Mouse (Mus musculus) splenic B cell, adult 2 months (primary cell): ENCODE data around the gene Has1.
"Not testable (repeated sequence)": the region's sequence is repeated elsewhere in the genome, so short reads cannot be mapped to it uniquely, and the experiment has no call there.

Source experiments
- DNase-seq: peaks from one replicate; pipeline ENCODE4 v3.0.0-alpha.2; 2011; ENCODE audit warnings: low read depth, low spot score
- H3K27me3 ChIP-seq: 2 replicates; pipeline ENCODE4 v1.6.1; 2012; ENCODE audit warnings: mild to moderate bottlenecking, low read length, moderate library complexity, mixed read lengths; ENCODE audit not compliant: control insufficient read depth, poor library complexity, insufficient read depth, severe bottlenecking
- H3K36me3 ChIP-seq: 2 replicates; pipeline ENCODE4 v1.6.1; 2012; ENCODE audit warnings: mild to moderate bottlenecking, low read length, moderate library complexity, mixed read lengths; ENCODE audit not compliant: control insufficient read depth, poor library complexity, insufficient read depth, severe bottlenecking

Gene Has1

GRCm38 (mm10) chr17:17860110-17860509, 5.1 kb upstream of the Has1 start:
- H3K27me3 ChIP-seq, result no peaks in the 10 kb centered on the region
- H3K36me3 ChIP-seq, result no peaks in the 10 kb centered on the region
- DNase-seq, result peak; percentile 11

GRCm38 (mm10) chr17:17857446-17857845, 2.4 kb upstream of the Has1 start:
- Histone ChIP-seq H3K27me3 (no peaks in the 10 kb centered on the region), H3K36me3 (no peaks in the 10 kb centered on the region)
- no peak for DNase-seq

GRCm38 (mm10) chr17:17856612-17857011, 1.6 kb upstream of the Has1 start:
- DNase-seq, result no peak
- H3K36me3 ChIP-seq, result no peaks in the 10 kb centered on the region
- H3K27me3 ChIP-seq, result no peaks in the 10 kb centered on the region

- no peak for DNase-seq
- H3K36me3 ChIP-seq, result no peaks in the 10 kb centered on the region
- H3K27me3 ChIP-seq, result no peaks in the 10 kb centered on the region
Observed at GRCm38 (mm10) chr17:17849906-17850712, 4.9 kb downstream of the Has1 start.

GRCm38 (mm10) chr17:17848988-17849387, 6.0 kb downstream of the Has1 start:
- Histone ChIP-seq H3K36me3 (no peaks in the 10 kb centered on the region), H3K27me3 (no peaks in the 10 kb centered on the region)
- no peak for DNase-seq

GRCm38 (mm10) chr17:17845187-17846027, 9.6 kb downstream of the Has1 start:
- Histone ChIP-seq H3K27me3 (no peaks in the 10 kb centered on the region), H3K36me3 (no peaks in the 10 kb centered on the region)
- no peak for DNase-seq

GRCm38 (mm10) chr17:17844606-17845005, 10.4 kb downstream of the Has1 start:
- H3K27me3 ChIP-seq, H3K36me3 ChIP-seq, DNase-seq: not testable (repeated sequence)

- H3K27me3 ChIP-seq, result no peaks in the 10 kb centered on the region
- DNase-seq, result no peak
- no peaks in the 10 kb centered on the region for H3K36me3 ChIP-seq
Observed at GRCm38 (mm10) chr17:17843534-17844261, 11.3 kb downstream of the Has1 start.

GRCm38 (mm10) chr17:17840796-17841195, 14.2 kb downstream of the Has1 start:
- no peak for DNase-seq
- H3K36me3 ChIP-seq, result no peaks in the 10 kb centered on the region
- no peaks in the 10 kb centered on the region for H3K27me3 ChIP-seq

GRCm38 (mm10) chr17:17839276-17839675, 15.7 kb downstream of the Has1 start:
- H3K36me3 ChIP-seq, result no peaks in the 10 kb centered on the region
- H3K27me3 ChIP-seq, result no peaks in the 10 kb centered on the region
- DNase-seq, result no peak

- peak; percentile 92 for DNase-seq
- Histone ChIP-seq H3K27me3 (no peaks in the 10 kb centered on the region), H3K36me3 (no peaks in the 10 kb centered on the region)
Observed at GRCm38 (mm10) chr17:17837919-17838701, 16.9 kb downstream of the Has1 start.

GRCm38 (mm10) chr17:17837426-17837825, 17.6 kb downstream of the Has1 start:
- no peaks in the 10 kb centered on the region for H3K36me3 ChIP-seq
- no peak for DNase-seq

GRCm38 (mm10) chr17:17836101-17836500, 18.9 kb downstream of the Has1 start:
- no peaks in the 10 kb centered on the region for H3K36me3 ChIP-seq

More at GRCm38 (mm10) chr17:17837426-17837825, 17.6 kb downstream of the Has1 start:
- no peaks in the 10 kb centered on the region for H3K27me3 ChIP-seq

GRCm38 (mm10) chr17:17834896-17835295, 20.1 kb downstream of the Has1 start:
- no peak for DNase-seq
- Histone ChIP-seq H3K27me3 (no peaks in the 10 kb centered on the region), H3K36me3 (no peaks in the 10 kb centered on the region)

More at GRCm38 (mm10) chr17:17836101-17836500, 18.9 kb downstream of the Has1 start:
- DNase-seq, result no peak
- H3K27me3 ChIP-seq, result no peaks in the 10 kb centered on the region
